Mouse (Mus musculus): ENCODE data around the gene Hmgb1. TPM values are rescaled to one million over a fixed set of nuclear protein-coding genes. Genes with fewer than 3 reads are reported as not detected.

Gene Hmgb1
- polyA plus RNA-seq, 1 experiment: 48.1 TPM

DNA sequence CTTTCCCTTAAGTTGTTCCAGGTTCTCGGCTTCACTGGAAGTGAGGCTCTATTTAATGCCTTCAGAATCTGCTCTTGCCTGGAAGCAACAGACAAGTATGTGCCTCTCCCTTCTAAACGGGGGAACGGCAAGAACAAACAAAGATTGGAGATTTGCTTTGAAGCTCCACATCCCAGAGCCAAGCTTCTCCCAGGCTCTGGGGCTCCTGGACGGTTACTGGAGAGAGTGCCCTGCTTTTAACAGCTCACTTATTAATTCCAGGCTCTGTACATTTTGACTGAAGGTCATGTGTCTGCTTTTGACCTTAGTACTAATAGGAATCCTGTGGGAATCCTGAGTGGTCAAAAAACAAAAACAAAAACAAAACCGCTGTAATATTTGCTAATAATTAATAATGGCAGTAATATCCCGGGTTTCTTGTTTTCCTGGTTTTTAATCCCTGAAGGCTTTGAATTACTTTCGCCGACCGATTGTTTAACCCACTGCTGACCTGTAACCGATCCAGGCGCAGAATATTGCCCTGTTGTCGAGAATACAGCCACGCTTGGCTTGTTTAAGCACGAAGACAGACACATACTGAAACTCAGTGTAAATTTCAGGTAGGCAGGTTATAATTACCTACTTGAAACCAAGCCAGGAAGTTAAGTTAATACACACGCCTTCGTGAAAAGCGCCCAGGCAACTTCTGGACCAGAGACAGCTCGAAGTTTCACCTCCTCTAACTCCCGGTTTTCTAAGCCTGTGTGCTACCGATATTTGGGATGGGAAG, 182.1 kb downstream of the Hmgb1 start:
- 26% methylated on average over 20 of the region's 20 CpGs for WGBS
- DNase-seq: peak; percentile 90
- Histone ChIP-seq H3K4me1 (ENCODE audit: control insufficient read depth, insufficient read depth, low read length) (peaks cover 33% of the 10 kb centered on the region), H3K27ac (ENCODE audit: insufficient read depth, low read depth, low read length) (peak overlapping the region; percentile 95), H3K36me3 (ENCODE audit: control insufficient read depth, insufficient read depth, low read length) (no peaks in the 10 kb centered on the region), H3K4me3 (ENCODE audit: insufficient read depth, low read depth, low read length) (no peak overlapping the region), H3K27me3 (replicated peaks; ENCODE audit: control insufficient read depth, insufficient read depth, low read length) (no peaks in the 10 kb centered on the region)
- TF ChIP-seq POLR2A (IDR thresholded peaks at IDR 0.05; ENCODE audit: low read depth, low read length) (no peak), CTCF (conservative IDR thresholded peaks at IDR 0.05; ENCODE audit: insufficient read depth, insufficient read length, low read depth, low read length) (no peak)

DNA sequence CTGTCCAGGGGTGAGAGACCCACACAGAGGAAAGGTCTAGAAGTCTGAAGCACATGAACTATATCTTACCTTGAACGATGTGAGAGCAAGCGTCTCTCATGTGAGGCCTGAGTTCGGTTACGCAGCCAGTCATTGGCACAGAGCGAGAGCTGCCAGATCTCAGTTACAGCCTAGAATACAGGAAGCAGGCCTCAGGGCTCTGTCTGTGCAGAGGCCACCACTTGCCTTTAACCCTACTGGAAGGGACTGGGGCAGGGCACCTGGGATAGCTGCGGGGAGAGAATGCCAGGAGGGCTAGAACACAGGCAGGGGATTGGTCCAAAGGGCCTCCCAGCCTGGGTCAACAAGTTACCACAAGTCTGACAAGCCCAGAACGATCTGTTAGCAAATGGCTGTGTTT, 184.5 kb downstream of the Hmgb1 start:
- whole genome bisulfite sequencing: 73% methylated on average over 7 of the region's 7 CpGs
- Histone ChIP-seq H3K36me3 (ENCODE audit: control insufficient read depth, insufficient read depth, low read length) (no peaks in the 10 kb centered on the region), H3K27ac (ENCODE audit: insufficient read depth, low read depth, low read length) (peak overlapping the region; percentile 3; the same call in 1 of the 2 replicates), H3K4me3 (ENCODE audit: insufficient read depth, low read depth, low read length) (no peak overlapping the region), H3K4me1 (ENCODE audit: control insufficient read depth, insufficient read depth, low read length) (peaks cover 31% of the 10 kb centered on the region), H3K27me3 (replicated peaks; ENCODE audit: control insufficient read depth, insufficient read depth, low read length) (no peaks in the 10 kb centered on the region)
- TF ChIP-seq POLR2A (IDR thresholded peaks at IDR 0.05; ENCODE audit: low read depth, low read length): no peak
- TF ChIP-seq CTCF (conservative IDR thresholded peaks at IDR 0.05; ENCODE audit: insufficient read depth, insufficient read length, low read depth, low read length): no peak
- no peak for DNase-seq

DNA sequence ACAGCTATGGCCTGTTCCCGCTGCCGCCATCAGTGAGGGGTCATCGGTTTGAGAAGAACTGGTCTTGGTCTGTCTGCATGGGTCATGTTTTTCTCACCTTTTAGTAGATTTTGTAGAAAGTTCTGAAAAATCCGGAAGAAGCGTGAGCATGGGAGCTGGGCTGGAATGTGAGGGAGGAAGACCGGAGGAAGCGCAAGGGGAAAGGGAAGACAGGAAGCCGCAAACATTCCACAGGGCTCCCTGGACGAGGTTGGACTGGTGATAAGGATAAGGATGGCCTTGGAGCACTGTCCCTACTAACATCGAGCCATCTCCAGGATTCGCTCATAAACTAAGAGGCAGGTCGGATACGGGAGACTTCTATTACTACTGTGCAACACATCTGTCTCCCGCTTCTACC, 185.8 kb downstream of the Hmgb1 start:
- Histone ChIP-seq H3K4me1 (ENCODE audit: control insufficient read depth, insufficient read depth, low read length) (peaks cover 34% of the 10 kb centered on the region), H3K36me3 (ENCODE audit: control insufficient read depth, insufficient read depth, low read length) (no peaks in the 10 kb centered on the region), H3K27me3 (replicated peaks; ENCODE audit: control insufficient read depth, insufficient read depth, low read length) (no peaks in the 10 kb centered on the region), H3K27ac (ENCODE audit: insufficient read depth, low read depth, low read length) (no peak overlapping the region), H3K4me3 (ENCODE audit: insufficient read depth, low read depth, low read length) (no peak overlapping the region)
- peak; percentile 33 for DNase-seq
- TF ChIP-seq CTCF (conservative IDR thresholded peaks at IDR 0.05; ENCODE audit: insufficient read depth, insufficient read length, low read depth, low read length): no peak
- no peak for TF ChIP-seq POLR2A (IDR thresholded peaks at IDR 0.05; ENCODE audit: low read depth, low read length)
- WGBS: 75% methylated on average over 14 of the region's 14 CpGs

DNA sequence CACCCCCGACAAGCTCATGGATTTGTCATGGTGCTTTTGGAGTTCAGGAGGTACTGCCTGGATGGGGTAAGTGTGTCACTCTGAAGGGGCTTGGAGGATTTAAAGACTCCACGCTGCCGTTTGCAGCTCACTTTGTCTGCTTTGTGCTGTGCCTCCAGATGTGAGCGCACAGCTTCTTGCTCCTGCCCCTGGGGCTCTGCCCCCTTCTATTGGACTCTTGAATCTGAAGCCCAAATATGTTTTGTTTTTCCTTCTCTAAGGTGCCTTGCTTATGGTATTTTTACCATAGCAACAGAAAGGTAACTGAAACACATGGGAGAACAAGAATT, 187.6 kb downstream of the Hmgb1 start:
- H3K27me3 ChIP-seq (replicated peaks; ENCODE audit: control insufficient read depth, insufficient read depth, low read length): no peaks in the 10 kb centered on the region
- no peaks in the 10 kb centered on the region for H3K36me3 ChIP-seq (ENCODE audit: control insufficient read depth, insufficient read depth, low read length)
- peaks cover 27% of the 10 kb centered on the region for H3K4me1 ChIP-seq (ENCODE audit: control insufficient read depth, insufficient read depth, low read length)
- peak overlapping the region; percentile 68 for H3K27ac ChIP-seq (ENCODE audit: insufficient read depth, low read depth, low read length)
- 47% methylated on average over 4 of the region's 4 CpGs for WGBS
- DNase-seq: no peak
- no peak for TF ChIP-seq POLR2A (IDR thresholded peaks at IDR 0.05; ENCODE audit: low read depth, low read length)
- TF ChIP-seq CTCF (conservative IDR thresholded peaks at IDR 0.05; ENCODE audit: insufficient read depth, insufficient read length, low read depth, low read length): no peak
- no peak overlapping the region for H3K4me3 ChIP-seq (ENCODE audit: insufficient read depth, low read depth, low read length)

Other genes starting within 250 kb of the Hmgb1 start
- gene Gm42791, start 189.3 kb downstream of the Hmgb1 start, polyA plus RNA-seq (2012; rRNA removed): not detected in 2 replicates
- gene Uspl1, start 139 bp downstream of the Hmgb1 start, polyA plus RNA-seq (2012; rRNA removed): 9.4 and 9.9 TPM in 2 replicates
- 12.7 and 15.8 TPM in 2 replicates for gene Alox5ap, start 80.3 kb upstream of the Hmgb1 start, polyA plus RNA-seq (2012; rRNA removed)
- gene Medag, start 227.3 kb upstream of the Hmgb1 start, polyA plus RNA-seq (2012; rRNA removed): 0.61 and 0.88 TPM in 2 replicates

Data from kidney, adult 2 months (tissue).